Mouse (Mus musculus): ENCODE data around the gene Hapln1. TPM values are rescaled to one million over a fixed set of nuclear protein-coding genes. Genes with fewer than 3 reads are reported as not detected.

Gene Hapln1
- polyA plus RNA-seq, 1 experiment from 2014 or later: 5.8 TPM

- H3K27ac ChIP-seq: no peak overlapping the region
- no peaks in the 10 kb centered on the region for H3K9me3 ChIP-seq
- no peaks in the 10 kb centered on the region for H3K4me1 ChIP-seq
- H3K4me3 ChIP-seq: no peak overlapping the region
- H3K9ac ChIP-seq: no peak overlapping the region
- no peak overlapping the region for H3K4me2 ChIP-seq (replicated peaks)
- H3K27me3 ChIP-seq (replicated peaks): no peaks in the 10 kb centered on the region
- no peaks in the 10 kb centered on the region for H3K36me3 ChIP-seq
- WGBS: 84% methylated on average over 3 of the region's 3 CpGs
- no peak for ATAC-seq (ENCODE audit: low FRiP score, low read depth)
These were observed 79.5 kb downstream of the Hapln1 start for GRCm38 (mm10) chr13:89619064-89619463.

- ATAC-seq (ENCODE audit: low FRiP score, low read depth): peak; percentile 80
- Histone ChIP-seq H3K9ac (no peak overlapping the region), H3K27me3 (replicated peaks) (no peaks in the 10 kb centered on the region), H3K27ac (no peak overlapping the region), H3K4me2 (replicated peaks) (no peak overlapping the region), H3K9me3 (no peaks in the 10 kb centered on the region), H3K36me3 (no peaks in the 10 kb centered on the region), H3K4me1 (no peaks in the 10 kb centered on the region), H3K4me3 (no peak overlapping the region)
- WGBS: 31% methylated on average over 4 of the region's 4 CpGs
These were observed 94.6 kb downstream of the Hapln1 start for GRCm38 (mm10) chr13:89634137-89634683.

GRCm38 (mm10) chr13:89637012-89637411, 97.4 kb downstream of the Hapln1 start:
- no peak overlapping the region for H3K9ac ChIP-seq
- H3K27me3 ChIP-seq (replicated peaks): no peaks in the 10 kb centered on the region
- no peak for ATAC-seq (ENCODE audit: low FRiP score, low read depth)
- H3K36me3 ChIP-seq: no peaks in the 10 kb centered on the region
- H3K27ac ChIP-seq: no peak overlapping the region
- H3K9me3 ChIP-seq: no peaks in the 10 kb centered on the region
- H3K4me3 ChIP-seq: no peak overlapping the region
- 64% methylated on average over 3 of the region's 3 CpGs for WGBS
- no peak overlapping the region for H3K4me2 ChIP-seq (replicated peaks)
- H3K4me1 ChIP-seq: no peaks in the 10 kb centered on the region

GRCm38 (mm10) chr13:89645589-89645988, 106.0 kb downstream of the Hapln1 start:
- H3K4me2 ChIP-seq (replicated peaks): no peak overlapping the region
- H3K4me3 ChIP-seq: no peak overlapping the region
- H3K27me3 ChIP-seq (replicated peaks): no peaks in the 10 kb centered on the region
- no peaks in the 10 kb centered on the region for H3K36me3 ChIP-seq
- H3K4me1 ChIP-seq: no peaks in the 10 kb centered on the region
- no peaks in the 10 kb centered on the region for H3K9me3 ChIP-seq
- H3K27ac ChIP-seq: no peak overlapping the region
- ATAC-seq (ENCODE audit: low FRiP score, low read depth): no peak
- H3K9ac ChIP-seq: no peak overlapping the region
- WGBS: 89% methylated on average over 2 of the region's 2 CpGs

- 75% methylated on average over 1 of the region's 1 CpGs for WGBS
These were observed 113.2 kb downstream of the Hapln1 start for GRCm38 (mm10) chr13:89652773-89653172.

GRCm38 (mm10) chr13:89653279-89653678, 113.7 kb downstream of the Hapln1 start:
- Histone ChIP-seq H3K27me3 (replicated peaks) (no peaks in the 10 kb centered on the region), H3K4me2 (replicated peaks) (no peak overlapping the region), H3K4me1 (no peaks in the 10 kb centered on the region), H3K4me3 (no peak overlapping the region), H3K9ac (no peak overlapping the region), H3K36me3 (no peaks in the 10 kb centered on the region), H3K27ac (no peak overlapping the region), H3K9me3 (no peaks in the 10 kb centered on the region)
- no peak for ATAC-seq (ENCODE audit: low FRiP score, low read depth)
- 82% methylated on average over 2 of the region's 2 CpGs for WGBS

More at GRCm38 (mm10) chr13:89652773-89653172, 113.2 kb downstream of the Hapln1 start:
- no peak overlapping the region for H3K4me2 ChIP-seq (replicated peaks)
- no peaks in the 10 kb centered on the region for H3K36me3 ChIP-seq
- H3K4me1 ChIP-seq: no peaks in the 10 kb centered on the region
- H3K9ac ChIP-seq: no peak overlapping the region
- no peaks in the 10 kb centered on the region for H3K9me3 ChIP-seq
- H3K4me3 ChIP-seq: no peak overlapping the region
- ATAC-seq (ENCODE audit: low FRiP score, low read depth): no peak
- no peak overlapping the region for H3K27ac ChIP-seq
- no peaks in the 10 kb centered on the region for H3K27me3 ChIP-seq (replicated peaks)

GRCm38 (mm10) chr13:89657046-89657445, 117.5 kb downstream of the Hapln1 start:
- Histone ChIP-seq H3K27ac (no peak overlapping the region), H3K36me3 (no peaks in the 10 kb centered on the region), H3K4me2 (replicated peaks) (no peak overlapping the region), H3K9ac (no peak overlapping the region), H3K4me3 (no peak overlapping the region), H3K4me1 (no peaks in the 10 kb centered on the region), H3K9me3 (no peaks in the 10 kb centered on the region), H3K27me3 (replicated peaks) (no peaks in the 10 kb centered on the region)
- 95% methylated on average over 11 of the region's 11 CpGs for WGBS
- no peak for ATAC-seq (ENCODE audit: low FRiP score, low read depth)

Other genes with a start within 250 kb of the Hapln1 start
- 36.3 and 47.3 TPM in 2 replicates for gene Vcan, start 202.7 kb downstream of the Hapln1 start, polyA plus RNA-seq (2016; fragmentation: Nextera tagmentation; extraction: Ambion mirVana)

All from neural tube, embryonic 12.5 days (tissue).